Mouse (Mus musculus) thymus, adult 2 months (tissue): ENCODE data around the gene Fam20b. TPM values are rescaled to one million over a fixed set of nuclear protein-coding genes. Genes with fewer than 3 reads are reported as not detected.

Experiments used
- DNase-seq: peaks from one replicate; pipeline ENCODE4 v3.0.0; 2021
- H3K27ac ChIP-seq: fragments of 200-500 bp; 2 replicates; pipeline ENCODE4 v1.5.1; 2012; ENCODE audit warnings: low read length, control low read depth; ENCODE audit not compliant: control insufficient read depth, insufficient read depth
- H3K27me3 ChIP-seq: fragments of 200-500 bp; 2 replicates; pipeline ENCODE4 v1.6.1; 2012; ENCODE audit warnings: mild to moderate bottlenecking, low read length, moderate library complexity, mixed read lengths; ENCODE audit not compliant: control insufficient read depth, insufficient read depth
- H3K36me3 ChIP-seq: fragments of 200-500 bp; 2 replicates; pipeline ENCODE4 v1.6.1; 2012; ENCODE audit warnings: mild to moderate bottlenecking, low read length, moderate library complexity; ENCODE audit not compliant: control insufficient read depth, insufficient read depth
- H3K4me1 ChIP-seq: fragments of 200-500 bp; replicated peaks from 2 replicates; pipeline ENCODE4 v1.6.1; 2012; ENCODE audit warnings: low read length; ENCODE audit not compliant: control insufficient read depth, insufficient read depth
- H3K4me3 ChIP-seq: fragments of 200-500 bp; 2 replicates; pipeline ENCODE4 v1.5.1; 2012; ENCODE audit warnings: mild to moderate bottlenecking, low read length, control low read depth, moderate library complexity; ENCODE audit not compliant: control insufficient read depth, insufficient read depth
- CTCF ChIP-seq: fragments of 200-500 bp; IDR thresholded peaks from 2 replicates; pipeline ENCODE4 v1.5.1; 2012; ENCODE audit warnings: mild to moderate bottlenecking, control low read depth, low read length, moderate library complexity, borderline replicate concordance; ENCODE audit not compliant: control insufficient read depth, poor library complexity, insufficient read depth; ENCODE audit errors: extremely low read depth
- POLR2A ChIP-seq: fragments of 200-500 bp; IDR thresholded peaks from 2 replicates; pipeline ENCODE4 v1.6.1; 2012; ENCODE audit warnings: mild to moderate bottlenecking, low read length, control low read depth, moderate library complexity; ENCODE audit not compliant: control insufficient read depth, poor library complexity, insufficient read depth; ENCODE audit errors: extremely low read depth
- WGBS: fragments of 180-500 bp; shearing (Covaris S2); methylation state at CpG from one replicate; pipeline ENCODE4 v1.1.7; 2018; 5-methylcytosine and 5-hydroxymethylcytosine counted together
- polyA plus RNA-seq: library from polyadenylated mRNA; depleted of rRNA; stranded (reverse); fragments of >200 nt; gene quantifications from 2 replicates; pipeline ENCODE4 v1.2.3, GENCODE M21; 2012

Gene Fam20b
- polyA plus RNA-seq, 1 experiment = 17.7 TPM

- no peak for DNase-seq
- no peak overlapping the region for H3K27ac ChIP-seq
- H3K4me1 ChIP-seq = no peaks in the 10 kb centered on the region
- 64% methylated on average over 7 of the region's 7 CpGs for whole genome bisulfite sequencing
- H3K36me3 ChIP-seq = no peaks in the 10 kb centered on the region
- TF ChIP-seq CTCF (no peak), POLR2A (no peak)
- H3K27me3 ChIP-seq = no peaks in the 10 kb centered on the region
- H3K4me3 ChIP-seq = no peak overlapping the region
Measured at GRCm38 (mm10) chr1:156745188-156745810, 26.4 kb upstream of the Fam20b start.

GRCm38 (mm10) chr1:156741482-156742411 lies 22.9 kb upstream of the Fam20b start:
- Histone ChIP-seq H3K27me3 (no peaks in the 10 kb centered on the region), H3K27ac (no peak overlapping the region), H3K4me1 (no peaks in the 10 kb centered on the region), H3K36me3 (no peaks in the 10 kb centered on the region), H3K4me3 (no peak overlapping the region)
- 71% methylated on average over 11 of the region's 11 CpGs for WGBS
- TF ChIP-seq POLR2A = no peak
- TF ChIP-seq CTCF = no peak
- DNase-seq = peak; percentile 69

GRCm38 (mm10) chr1:156735788-156736187 lies 16.9 kb upstream of the Fam20b start:
- 64% methylated on average over 2 of the region's 2 CpGs for WGBS
- Histone ChIP-seq H3K27me3 (no peaks in the 10 kb centered on the region), H3K27ac (no peak overlapping the region), H3K4me3 (no peak overlapping the region), H3K36me3 (no peaks in the 10 kb centered on the region), H3K4me1 (no peaks in the 10 kb centered on the region)
- no peak for DNase-seq
- TF ChIP-seq POLR2A (no peak), CTCF (no peak)

GRCm38 (mm10) chr1:156734019-156734418 lies 15.1 kb upstream of the Fam20b start:
- WGBS = 90% methylated on average over 3 of the region's 3 CpGs
- Histone ChIP-seq H3K4me1 (no peaks in the 10 kb centered on the region), H3K27ac (no peak overlapping the region), H3K4me3 (no peak overlapping the region), H3K36me3 (no peaks in the 10 kb centered on the region), H3K27me3 (no peaks in the 10 kb centered on the region)
- no peak for DNase-seq
- TF ChIP-seq CTCF = no peak
- no peak for TF ChIP-seq POLR2A

GRCm38 (mm10) chr1:156733559-156733958 lies 14.7 kb upstream of the Fam20b start:
- 97% methylated on average over 9 of the region's 9 CpGs for WGBS
- no peak for TF ChIP-seq POLR2A
- TF ChIP-seq CTCF = no peak
- H3K4me3 ChIP-seq = no peak overlapping the region
- no peak for DNase-seq
- H3K4me1 ChIP-seq = no peaks in the 10 kb centered on the region
- H3K36me3 ChIP-seq = no peaks in the 10 kb centered on the region
- no peak overlapping the region for H3K27ac ChIP-seq
- no peaks in the 10 kb centered on the region for H3K27me3 ChIP-seq

- Histone ChIP-seq H3K4me3 (no peak overlapping the region), H3K27ac (no peak overlapping the region), H3K36me3 (no peaks in the 10 kb centered on the region), H3K4me1 (no peaks in the 10 kb centered on the region), H3K27me3 (no peaks in the 10 kb centered on the region)
- no peak for TF ChIP-seq POLR2A
- no peak for TF ChIP-seq CTCF
- WGBS = 97% methylated on average over 5 of the region's 5 CpGs
- DNase-seq = no peak
Measured at GRCm38 (mm10) chr1:156732996-156733395, 14.1 kb upstream of the Fam20b start.

- H3K4me3 ChIP-seq = no peak overlapping the region
- no peaks in the 10 kb centered on the region for H3K27me3 ChIP-seq
- TF ChIP-seq POLR2A = no peak
- TF ChIP-seq CTCF = peak; percentile 56; the same call in 1 of the 2 replicates
- H3K4me1 ChIP-seq = no peaks in the 10 kb centered on the region
- WGBS = 67% methylated on average over 9 of the region's 9 CpGs
- H3K27ac ChIP-seq = no peak overlapping the region
- no peaks in the 10 kb centered on the region for H3K36me3 ChIP-seq
- peak; percentile 41 for DNase-seq
Measured at GRCm38 (mm10) chr1:156730802-156731201, 11.9 kb upstream of the Fam20b start.
